ENCODE assay signal across 11 mouse cellular contexts in the genomic region with DNA sequence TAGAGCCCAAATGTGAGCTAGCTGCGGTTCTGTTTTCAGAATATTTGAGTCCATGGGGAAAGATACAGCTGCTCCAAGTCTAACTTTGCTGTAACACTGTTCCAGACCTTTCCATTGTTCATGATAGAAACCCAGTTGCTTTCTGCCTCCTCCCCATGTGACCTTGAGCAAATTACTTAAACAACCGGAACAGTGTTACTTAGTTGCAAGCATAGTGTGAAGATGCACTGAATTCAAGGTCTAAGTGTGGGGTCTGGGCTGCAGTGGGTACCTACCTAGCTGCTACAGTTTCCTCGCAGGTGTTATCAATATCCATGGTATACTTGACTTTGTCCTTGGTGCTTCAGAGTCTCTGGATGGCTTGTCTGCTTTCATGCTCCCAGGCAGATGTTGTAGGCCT. TPM values are rescaled to one million over a fixed set of nuclear protein-coding genes. Genes with fewer than 3 reads are reported as not detected.
DNase-seq lines count a peak whose midpoint lies in the region; ATAC-seq lines count a peak whose summit lies in the region.
"Had no signal": no experiment of that assay in that cellular context is flagged by ENCODE, and none has a peak within 500 bp of the region (broad histone marks: within the 10 kb centered on the region; RNA-seq: fewer than 3 reads in every experiment).

No protein-coding gene starts in this region.

- no peaks in the 10 kb centered on the region for H3K9me3 ChIP-seq in forebrain, embryonic 16.5 days (ENCODE audit: control insufficient read depth, low read length)
- H3K9me3 ChIP-seq in intestine, embryonic 15.5 days: no peaks in the 10 kb centered on the region
- H3K9me3 ChIP-seq in neural tube, embryonic 13.5 days: no peaks in the 10 kb centered on the region

- H3K27me3 ChIP-seq in forebrain, embryonic 16.5 days (replicated peaks; ENCODE audit: control insufficient read depth, insufficient read depth, low read length): no peaks in the 10 kb centered on the region
- no peaks in the 10 kb centered on the region for H3K27me3 ChIP-seq in intestine, embryonic 15.5 days (replicated peaks)
- no peaks in the 10 kb centered on the region for H3K27me3 ChIP-seq in neural tube, embryonic 13.5 days
- H3K27me3 ChIP-seq: CH12.LX had no signal

- peak; percentile 9 to 26 for DNase-seq in layer of hippocampus, postnatal 14 days (ENCODE audit: low spot score in 2 of 2)
- no peak for DNase-seq in layer of hippocampus, postnatal 25 days (ENCODE audit: extremely low spot score in 1 of 2, low spot score in 1 of 2)
- DNase-seq in cerebellum, adult 9-10 months: no peak
- DNase-seq in embryo, embryonic 9.5 days (ENCODE audit: extremely low spot score): no peak
- DNase-seq: adrenal gland, postnatal 10 days; kidney, postnatal 14 days had no signal

- WGBS in forebrain, embryonic 16.5 days: 67% methylated on average over 3 of the region's 3 CpGs
- 62% methylated on average over 3 of the region's 3 CpGs for WGBS in intestine, embryonic 15.5 days
- 74% methylated on average over 3 of the region's 3 CpGs for WGBS in neural tube, embryonic 13.5 days

- H3K9ac ChIP-seq in forebrain, embryonic 16.5 days (replicated peaks; ENCODE audit: low read depth, low read length): no peak overlapping the region
- no peak overlapping the region for H3K9ac ChIP-seq in intestine, embryonic 15.5 days
- peak overlapping the region; percentile 99; the same call in 1 of the 2 replicates for H3K9ac ChIP-seq in neural tube, embryonic 13.5 days
- H3K9ac ChIP-seq: liver, embryonic 14.5 days had no signal

- no peak overlapping the region for H3K27ac ChIP-seq in forebrain, embryonic 16.5 days (ENCODE audit: low read length)
- H3K27ac ChIP-seq in intestine, embryonic 15.5 days: no peak overlapping the region
- H3K27ac ChIP-seq in neural tube, embryonic 13.5 days (replicated peaks): peak overlapping the region; percentile 90; the same call in 1 of the 2 replicates
- H3K27ac ChIP-seq: liver, embryonic 14.5 days had no signal

- ATAC-seq in forebrain, embryonic 16.5 days: no peak
- ATAC-seq in intestine, embryonic 15.5 days: no peak
- ATAC-seq in neural tube, embryonic 13.5 days (ENCODE audit: low read depth): no peak

- peak overlapping the region; percentile 79; the same call in 1 of the 2 replicates for H3K4me2 ChIP-seq in forebrain, embryonic 16.5 days (ENCODE audit: low read length)
- H3K4me2 ChIP-seq in intestine, embryonic 15.5 days (replicated peaks): 0 out of 2 replicates have a peak overlapping the region, but pooled peaks have one; percentile 13
- H3K4me2 ChIP-seq in neural tube, embryonic 13.5 days: peak overlapping the region; percentile 57

- H3K36me3 ChIP-seq in forebrain, embryonic 16.5 days (ENCODE audit: control insufficient read depth, insufficient read depth): no peaks in the 10 kb centered on the region
- H3K36me3 ChIP-seq in intestine, embryonic 15.5 days: no peaks in the 10 kb centered on the region
- no peaks in the 10 kb centered on the region for H3K36me3 ChIP-seq in neural tube, embryonic 13.5 days

- no peak overlapping the region for H3K4me3 ChIP-seq in forebrain, embryonic 16.5 days (replicated peaks; ENCODE audit: low read length)
- no peak overlapping the region for H3K4me3 ChIP-seq in intestine, embryonic 15.5 days (replicated peaks)
- peak overlapping the region; percentile 93 for H3K4me3 ChIP-seq in neural tube, embryonic 13.5 days

- H3K4me1 ChIP-seq in forebrain, embryonic 16.5 days (replicated peaks; ENCODE audit: control insufficient read depth, insufficient read depth, low read length): peaks cover 32% of the 10 kb centered on the region
- peaks cover 18% of the 10 kb centered on the region for H3K4me1 ChIP-seq in intestine, embryonic 15.5 days (replicated peaks)
- peaks cover 40% of the 10 kb centered on the region for H3K4me1 ChIP-seq in neural tube, embryonic 13.5 days (replicated peaks)

RNA-seq across cellular contexts. Expression of gene Dock7, which starts 1.3 kb away (rescaled TPM):
- 10 to 100 TPM; 36.2 to 42.4 TPM for total RNA-seq in layer of hippocampus, postnatal 14 days (2021)
- 10 to 100 TPM; 30.7 to 37.4 TPM for total RNA-seq in layer of hippocampus, postnatal 25 days (2021)
- 86.0 and 87.1 TPM in 2 replicates for polyA plus RNA-seq in forebrain, embryonic 16.5 days (2015; fragmentation: Nextera tagmentation; extraction: Ambion mirVana)
- polyA plus RNA-seq in intestine, embryonic 15.5 days (2015; fragmentation: Nextera tagmentation; extraction: Ambion mirVana): 41.6 and 42.2 TPM in 2 replicates
- 72.7 and 78.1 TPM in 2 replicates for polyA plus RNA-seq in neural tube, embryonic 13.5 days (2015; fragmentation: Nextera tagmentation; extraction: Ambion mirVana)

Comparison
In these comparisons a context has a peak if more than half of its experiments do, and no peak if none do; other contexts are left out.
1. DNase-seq: peak in layer of hippocampus, postnatal 14 days (2 of 2); none in layer of hippocampus, postnatal 25 days (0 of 2), cerebellum, adult 9-10 months (single experiment) and embryo, embryonic 9.5 days (single experiment).
2. H3K4me2 ChIP-seq: peak in every context shown above with its lines; median percentile 79 in forebrain, embryonic 16.5 days; 57 in neural tube, embryonic 13.5 days; 13 in intestine, embryonic 15.5 days.